Mouse (Mus musculus): ENCODE data around the gene Mchr1. TPM values are rescaled to one million over a fixed set of nuclear protein-coding genes. Genes with fewer than 3 reads are reported as not detected.

The Mchr1 gene
- total RNA-seq (2014; rRNA removed), result 4.5 and 4.8 TPM in 2 replicates
- polyA plus RNA-seq (2015; fragmentation: Nextera tagmentation; extraction: Ambion mirVana), result 3.2 and 4.7 TPM in 2 replicates

DNA sequence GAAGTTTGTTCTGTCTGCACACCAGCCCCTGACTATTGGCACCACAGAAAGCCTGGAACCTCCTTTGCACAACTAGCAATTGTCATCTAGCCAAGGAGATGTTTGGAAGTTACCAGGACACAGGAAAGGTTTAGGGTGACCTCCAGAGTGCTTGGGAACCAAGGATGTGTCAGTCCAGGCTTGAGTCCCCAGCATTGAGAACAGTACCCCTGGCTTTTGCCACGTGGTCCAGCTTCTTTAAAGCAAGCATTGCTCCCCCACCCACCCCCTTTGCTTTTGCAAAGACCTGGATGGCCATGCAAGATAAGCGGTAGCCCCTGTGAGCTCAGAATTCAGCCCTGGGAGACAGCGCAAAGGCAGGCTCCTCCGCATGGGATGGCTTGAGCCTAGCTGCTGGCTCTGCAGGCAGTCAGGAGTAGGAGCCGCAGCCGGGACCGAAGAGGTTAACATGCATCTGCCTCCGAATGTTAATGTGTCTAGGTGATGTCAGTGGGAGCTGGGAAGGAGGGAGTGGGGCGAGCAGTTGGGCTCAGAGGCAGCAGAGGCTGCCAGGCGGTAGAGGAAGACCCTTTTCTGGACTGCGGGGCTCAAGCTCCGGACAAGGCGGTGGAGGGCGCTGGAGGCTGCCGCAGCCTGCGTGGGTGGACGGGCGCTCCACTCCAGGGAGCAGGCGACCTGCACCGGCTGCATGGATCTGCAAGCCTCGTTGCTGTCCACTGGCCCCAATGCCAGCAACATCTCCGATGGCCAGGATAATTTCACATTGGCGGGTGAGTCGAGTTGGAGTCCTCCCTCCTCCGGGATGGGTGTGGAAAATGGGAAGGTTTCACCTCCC, at the start of gene Mchr1:
TSS of gene Mchr1 (plus strand) at position 414 of the 835 bp plus-strand sequence.
- Histone ChIP-seq H3K36me3 (ENCODE audit: insufficient read depth) (no peaks in the 10 kb centered on the region), H3K4me3 (ENCODE audit: low read depth, low read length) (peak within 1 kb of the TSS; percentile 47), H3K4me2 (ENCODE audit: low read depth) (peak within 1 kb of the TSS; percentile 93), H3K27me3 (ENCODE audit: insufficient read depth, low read length) (no peaks in the 10 kb centered on the region), H3K9ac (peak within 1 kb of the TSS; percentile 58), H3K9me3 (ENCODE audit: low read length) (no peaks in the 10 kb centered on the region), H3K4me1 (ENCODE audit: insufficient read depth) (no peaks in the 10 kb centered on the region), H3K27ac (ENCODE audit: low read depth, low read length) (no peak within 1 kb of the TSS)
- DNase-seq (peak; percentile 74), ATAC-seq (peak; percentile 91)
- peak; percentile 44 for TF ChIP-seq CTCF (IDR thresholded peaks at IDR 0.05; ENCODE audit: low read depth)
- 2% methylated on average over 25 of the region's 25 CpGs for WGBS

DNA sequence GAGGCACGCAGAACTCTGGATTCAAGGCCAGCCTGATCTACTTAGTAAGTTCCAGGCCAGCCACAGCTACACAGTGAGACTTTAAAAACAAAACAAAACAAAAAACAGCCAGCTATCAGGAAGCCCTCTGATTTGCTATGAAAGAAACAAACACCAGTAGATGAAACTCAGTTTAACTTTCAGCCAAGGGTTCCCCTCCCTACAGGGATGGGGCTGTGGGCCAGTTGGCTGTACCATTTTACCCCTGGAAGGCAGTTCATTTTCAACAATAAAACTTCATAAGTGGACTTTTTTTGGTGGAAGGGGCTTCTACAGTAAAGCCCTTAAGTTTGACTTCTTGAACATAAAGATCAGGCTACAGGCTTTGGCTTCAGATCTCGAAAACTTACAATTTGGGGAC, 46.2 kb upstream of the Mchr1 start:
- H3K4me3 ChIP-seq (ENCODE audit: low read depth, low read length), result no peak overlapping the region

DNA sequence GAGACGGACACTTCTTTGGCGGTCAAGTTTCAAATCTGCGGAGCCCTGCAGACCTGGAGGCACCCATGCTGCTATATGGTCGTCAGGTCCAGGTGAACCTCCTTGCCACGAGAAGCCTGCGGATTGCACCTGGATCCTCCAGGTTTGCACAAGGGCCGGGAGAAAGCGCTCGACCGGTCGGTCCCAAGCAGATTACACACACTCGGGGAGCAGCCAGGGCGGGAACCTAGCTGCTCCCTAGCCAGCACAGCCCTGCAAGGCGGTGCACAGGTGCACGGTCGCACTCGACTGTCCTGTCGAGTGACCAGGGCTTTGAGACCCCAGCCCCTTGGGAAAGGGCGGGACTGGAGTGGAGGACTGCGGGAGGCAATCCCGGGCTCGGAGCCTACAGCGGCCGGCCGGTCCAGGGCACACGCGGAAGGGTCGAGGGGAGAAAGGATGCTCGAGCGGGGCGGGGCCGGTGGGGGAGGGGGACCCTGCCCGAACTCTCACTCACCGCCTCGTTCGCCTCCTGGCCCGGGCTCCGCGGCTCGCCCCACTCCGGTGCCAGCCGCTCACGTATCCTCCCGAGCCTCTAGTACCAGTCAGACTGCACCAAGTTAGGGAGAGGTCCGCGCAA, 45.2 kb upstream of the Mchr1 start:
- TF ChIP-seq CTCF (IDR thresholded peaks at IDR 0.05; ENCODE audit: low read depth), result no peak
- DNase-seq (no peak), ATAC-seq (peak; percentile 47; the same call in 1 of the 2 replicates)
- peaks cover 8% of the 10 kb centered on the region for H3K4me1 ChIP-seq (ENCODE audit: insufficient read depth)
- WGBS, result 3% methylated on average over 45 of the region's 46 CpGs
- H3K9ac ChIP-seq, result peak overlapping the region; percentile 88
- H3K4me3 ChIP-seq (ENCODE audit: low read depth, low read length), result peak overlapping the region; percentile 97
- H3K27ac ChIP-seq (ENCODE audit: low read depth, low read length), result peak overlapping the region; percentile 74
- peak overlapping the region; percentile 74 for H3K4me2 ChIP-seq (ENCODE audit: low read depth)
- H3K36me3 ChIP-seq (ENCODE audit: insufficient read depth), result no peaks in the 10 kb centered on the region
- H3K9me3 ChIP-seq (ENCODE audit: low read length), result no peaks in the 10 kb centered on the region
- no peaks in the 10 kb centered on the region for H3K27me3 ChIP-seq (ENCODE audit: insufficient read depth, low read length)

More for the DNA sequence above, 46.2 kb upstream of the Mchr1 start:
- TF ChIP-seq CTCF (IDR thresholded peaks at IDR 0.05; ENCODE audit: low read depth), result no peak
- H3K4me2 ChIP-seq (ENCODE audit: low read depth), result peak overlapping the region; percentile 74; the same call in 1 of the 2 replicates
- DNase-seq, result no peak
- H3K4me1 ChIP-seq (ENCODE audit: insufficient read depth), result peaks cover 8% of the 10 kb centered on the region
- no peaks in the 10 kb centered on the region for H3K9me3 ChIP-seq (ENCODE audit: low read length)
- WGBS, result 91% methylated on average over 2 of the region's 2 CpGs
- no peak overlapping the region for H3K27ac ChIP-seq (ENCODE audit: low read depth, low read length)
- H3K36me3 ChIP-seq (ENCODE audit: insufficient read depth), result no peaks in the 10 kb centered on the region
- no peak overlapping the region for H3K9ac ChIP-seq
- ATAC-seq, result no peak
- no peaks in the 10 kb centered on the region for H3K27me3 ChIP-seq (ENCODE audit: insufficient read depth, low read length)

DNA sequence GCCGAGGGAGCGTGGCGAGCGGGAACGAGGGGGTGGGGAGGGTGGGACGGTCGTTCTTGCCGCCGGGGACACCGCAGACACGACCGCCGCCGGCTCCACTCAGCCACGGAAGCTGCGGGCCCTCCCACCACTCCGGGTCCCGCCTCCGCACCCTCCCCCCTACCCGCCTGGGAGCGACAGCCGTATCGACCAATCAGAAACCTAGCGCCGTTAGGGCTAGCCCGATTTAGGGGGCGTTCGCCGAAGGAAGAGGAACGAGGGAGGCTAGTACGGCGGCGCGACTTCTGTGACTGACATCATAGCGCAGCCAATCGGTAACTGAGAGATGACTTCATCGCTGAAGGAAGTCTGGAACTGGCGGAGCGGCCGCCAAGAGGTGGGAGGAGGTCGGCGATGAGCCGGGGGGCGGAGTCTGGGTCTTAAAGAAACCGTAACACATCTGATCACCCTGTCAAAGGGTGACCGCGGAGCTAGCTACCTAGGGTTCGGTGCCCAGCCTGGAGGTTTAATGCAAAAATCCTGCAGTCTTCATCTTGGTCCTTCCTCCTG, 44.6 kb upstream of the Mchr1 start, which contains the start of gene Mrtfa:
TSS of gene Mrtfa (minus strand) at position 128 of the 549 bp plus-strand sequence.
- peak within 1 kb of the TSS; percentile 88 for H3K9ac ChIP-seq
- H3K36me3 ChIP-seq (ENCODE audit: insufficient read depth), result no peaks in the 10 kb centered on the region
- peak within 1 kb of the TSS; percentile 74 for H3K27ac ChIP-seq (ENCODE audit: low read depth, low read length)
- H3K27me3 ChIP-seq (ENCODE audit: insufficient read depth, low read length), result no peaks in the 10 kb centered on the region
- peak within 1 kb of the TSS; percentile 74 for H3K4me2 ChIP-seq (ENCODE audit: low read depth)
- ATAC-seq (peak; percentile 100), DNase-seq (peak; percentile 100)
- no peaks in the 10 kb centered on the region for H3K9me3 ChIP-seq (ENCODE audit: low read length)
- WGBS, result under 1% methylated on average over 48 of the region's 48 CpGs
- H3K4me3 ChIP-seq (ENCODE audit: low read depth, low read length), result peak within 1 kb of the TSS; percentile 97
- peaks cover 8% of the 10 kb centered on the region for H3K4me1 ChIP-seq (ENCODE audit: insufficient read depth)
- peak; percentile 15; the same call in 1 of the 2 replicates for TF ChIP-seq CTCF (IDR thresholded peaks at IDR 0.05; ENCODE audit: low read depth)

DNA sequence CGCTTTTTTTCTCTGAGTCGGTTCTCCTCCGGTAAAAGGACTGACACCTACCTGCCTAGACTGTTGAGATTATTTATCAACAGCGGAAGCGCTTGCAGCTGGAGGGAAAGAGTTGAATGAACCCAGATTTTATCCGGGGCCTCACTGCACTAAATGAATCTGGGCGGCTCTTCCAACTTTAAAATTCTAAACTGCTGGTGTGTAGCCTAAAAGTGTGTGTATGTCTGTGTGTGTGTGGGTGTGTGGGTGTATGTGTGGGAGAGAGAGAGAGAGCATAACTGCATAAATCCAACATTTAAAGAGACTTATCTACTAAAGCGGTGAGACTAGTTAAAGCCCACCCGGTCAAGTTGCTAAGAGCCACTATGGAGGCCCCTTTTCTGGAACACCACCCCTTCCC, 44.0 kb upstream of the Mchr1 start:
- no peaks in the 10 kb centered on the region for H3K27me3 ChIP-seq (ENCODE audit: insufficient read depth, low read length)
- no peaks in the 10 kb centered on the region for H3K9me3 ChIP-seq (ENCODE audit: low read length)
- DNase-seq (no peak), ATAC-seq (no peak)
- peak overlapping the region; percentile 54 for H3K27ac ChIP-seq (ENCODE audit: low read depth, low read length)
- H3K9ac ChIP-seq, result peak overlapping the region; percentile 62
- no peak for TF ChIP-seq CTCF (IDR thresholded peaks at IDR 0.05; ENCODE audit: low read depth)
- 21% methylated on average over 9 of the region's 9 CpGs for WGBS
- peak overlapping the region; percentile 52 for H3K4me2 ChIP-seq (ENCODE audit: low read depth)
- no peaks in the 10 kb centered on the region for H3K36me3 ChIP-seq (ENCODE audit: insufficient read depth)
- H3K4me3 ChIP-seq (ENCODE audit: low read depth, low read length), result peak overlapping the region; percentile 97
- H3K4me1 ChIP-seq (ENCODE audit: insufficient read depth), result peaks cover 8% of the 10 kb centered on the region

DNA sequence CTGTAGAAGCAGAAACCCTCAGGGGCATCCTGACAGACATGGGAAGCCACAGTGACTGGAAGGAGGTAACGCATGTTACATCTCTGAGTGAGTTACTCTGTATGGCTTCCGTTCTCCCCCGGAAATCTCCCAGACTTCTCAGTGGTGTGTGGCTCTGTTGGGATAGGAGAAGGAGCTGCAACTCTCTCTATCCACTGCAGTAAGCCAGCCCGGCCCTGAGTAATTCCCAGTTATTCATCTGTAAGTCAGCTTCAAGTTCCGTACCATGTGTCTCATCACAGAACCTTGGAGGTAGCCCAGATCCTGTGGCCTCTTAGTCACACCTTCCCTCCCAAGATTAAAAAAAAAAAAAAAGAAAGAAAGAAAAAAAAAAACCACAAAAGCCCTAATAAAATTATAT, 43.0 kb upstream of the Mchr1 start:
- Histone ChIP-seq H3K4me3 (ENCODE audit: low read depth, low read length) (no peak overlapping the region), H3K36me3 (ENCODE audit: insufficient read depth) (no peaks in the 10 kb centered on the region), H3K4me1 (ENCODE audit: insufficient read depth) (peaks cover 8% of the 10 kb centered on the region), H3K27me3 (ENCODE audit: insufficient read depth, low read length) (no peaks in the 10 kb centered on the region), H3K27ac (ENCODE audit: low read depth, low read length) (no peak overlapping the region), H3K4me2 (ENCODE audit: low read depth) (no peak overlapping the region), H3K9me3 (ENCODE audit: low read length) (no peaks in the 10 kb centered on the region), H3K9ac (no peak overlapping the region)
- ATAC-seq, result no peak
- TF ChIP-seq CTCF (IDR thresholded peaks at IDR 0.05; ENCODE audit: low read depth), result no peak
- no peak for DNase-seq
- 92% methylated on average over 5 of the region's 5 CpGs for WGBS

All from forebrain, postnatal 0 days (tissue).